Mouse (Mus musculus) megakaryocyte progenitor cell, adult 5-6 weeks (primary cell): Measurements from ENCODE around the gene Kbtbd3. TPM values are rescaled to one million over a fixed set of nuclear protein-coding genes. Genes with fewer than 3 reads are reported as not detected.

Source experiments
- total RNA-seq, 2 experiments: library from RNA; stranded (forward) in 1 of 2; stranded (reverse) in 1 of 2; fragments of 157-497, 149-512 nt in 1 of 2; fragments of 200-1000 nt in 1 of 2; gene quantifications; 2 replicates each; pipeline versions ENCODE4 v1.2.3 to v1.2.4; 2015 to 2017

The Kbtbd3 gene
- total RNA-seq, 2 experiments from 2014 or later: 3.9 to 5.6 TPM

Other genes with a start within 250 kb of the Kbtbd3 start
- 49.4 and 49.9 TPM in 2 replicates for gene Aasdhppt, start 362 bp upstream of the Kbtbd3 start, total RNA-seq (2015)
- 23.9 and 27.8 TPM in 2 replicates for gene Aasdhppt, start 362 bp upstream of the Kbtbd3 start, total RNA-seq (2017)
- gene Msantd4, start 66.7 kb downstream of the Kbtbd3 start, total RNA-seq (2015): 19.0 and 22.5 TPM in 2 replicates
- gene Msantd4, start 66.7 kb downstream of the Kbtbd3 start, total RNA-seq (2017): 27.9 and 30.9 TPM in 2 replicates